24 mouse cellular contexts compared by ENCODE assay signal in the genomic region with DNA sequence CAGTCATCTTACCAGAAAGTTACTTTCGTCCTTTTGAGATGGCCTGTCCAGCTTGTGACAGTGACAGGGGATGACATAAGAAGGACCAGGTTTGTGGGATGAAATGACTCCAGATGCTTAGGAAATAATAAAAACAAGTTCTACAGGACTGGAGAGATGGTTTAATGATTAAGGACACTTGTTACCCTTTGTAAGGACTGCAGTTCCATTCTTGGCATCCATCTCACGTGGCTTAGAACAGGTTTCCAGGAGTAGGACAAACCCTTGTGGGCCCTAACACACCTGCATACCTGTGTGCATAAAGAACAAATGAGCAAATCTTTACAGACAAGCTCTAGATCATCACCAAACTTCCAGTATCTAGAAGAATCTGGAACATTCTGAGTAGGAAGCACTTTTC.
"Had no signal": no experiment of that assay in that cellular context is flagged by ENCODE, and none has a peak within 500 bp of the region (broad histone marks: within the 10 kb centered on the region; RNA-seq: fewer than 3 reads in every experiment).

No protein-coding gene starts in this region.

- H3K27ac ChIP-seq: gastrocnemius, adult 2 months; heart, embryonic 10.5 days; hindbrain, embryonic 10.5 days; hindbrain, embryonic 12.5 days; hindbrain, embryonic 14.5 days; intestine, embryonic 15.5 days; kidney, postnatal 0 days; layer of hippocampus, adult 2 months; left cerebral cortex, adult 2 months; limb, embryonic 10.5 days; limb, embryonic 12.5 days; liver, embryonic 13.5 days; liver, embryonic 15.5 days had no signal

- H3K9ac ChIP-seq: heart, embryonic 12.5 days; hindbrain, embryonic 12.5 days; hindbrain, embryonic 14.5 days; intestine, embryonic 15.5 days; limb, embryonic 12.5 days; liver, embryonic 13.5 days; liver, embryonic 15.5 days had no signal

- H3K9me3 ChIP-seq: heart, embryonic 10.5 days; heart, embryonic 12.5 days; hindbrain, embryonic 10.5 days; hindbrain, embryonic 12.5 days; intestine, embryonic 15.5 days; limb, embryonic 10.5 days; limb, embryonic 12.5 days; liver, embryonic 13.5 days; liver, embryonic 15.5 days had no signal

- ATAC-seq: forebrain, embryonic 16.5 days; hindbrain, embryonic 16.5 days; inflammation-experienced regulatory T-cells, adult 6 months had no signal

- DNase-seq: gastrocnemius, adult 2 months; gastrocnemius, postnatal 10 days; gastrocnemius, postnatal 25 days; heart, adult 18-20 months; heart, postnatal 10 days; heart, postnatal 4 days; liver; liver, embryonic 13.5 days had no signal

- H3K4me1 ChIP-seq: hindbrain, embryonic 10.5 days; hindbrain, embryonic 12.5 days; intestine, embryonic 15.5 days; limb, embryonic 10.5 days; limb, embryonic 12.5 days; liver, embryonic 13.5 days; liver, embryonic 15.5 days had no signal

- H3K4me3 ChIP-seq: gastrocnemius, adult 2 months; heart, embryonic 10.5 days; heart, embryonic 12.5 days; hindbrain, embryonic 10.5 days; hindbrain, embryonic 12.5 days; intestine, embryonic 15.5 days; layer of hippocampus, adult 2 months; left cerebral cortex, adult 2 months; limb, embryonic 10.5 days; limb, embryonic 12.5 days; liver, embryonic 13.5 days; liver, embryonic 15.5 days had no signal

- H3K27me3 ChIP-seq: hindbrain, embryonic 12.5 days; intestine, embryonic 15.5 days; limb, embryonic 12.5 days; liver, embryonic 13.5 days; liver, embryonic 15.5 days had no signal

- H3K36me3 ChIP-seq: heart, embryonic 10.5 days; heart, embryonic 12.5 days; hindbrain, embryonic 10.5 days; hindbrain, embryonic 12.5 days; intestine, embryonic 15.5 days; limb, embryonic 10.5 days; limb, embryonic 12.5 days; liver, embryonic 13.5 days; liver, embryonic 15.5 days had no signal

- H3K4me2 ChIP-seq: heart, embryonic 12.5 days; hindbrain, embryonic 12.5 days; hindbrain, embryonic 14.5 days; intestine, embryonic 15.5 days; limb, embryonic 12.5 days; liver, embryonic 11.5 days; liver, embryonic 13.5 days; liver, embryonic 15.5 days had no signal
